Comparison of ENCODE assay signal across 8 mouse cellular contexts in the genomic region with DNA sequence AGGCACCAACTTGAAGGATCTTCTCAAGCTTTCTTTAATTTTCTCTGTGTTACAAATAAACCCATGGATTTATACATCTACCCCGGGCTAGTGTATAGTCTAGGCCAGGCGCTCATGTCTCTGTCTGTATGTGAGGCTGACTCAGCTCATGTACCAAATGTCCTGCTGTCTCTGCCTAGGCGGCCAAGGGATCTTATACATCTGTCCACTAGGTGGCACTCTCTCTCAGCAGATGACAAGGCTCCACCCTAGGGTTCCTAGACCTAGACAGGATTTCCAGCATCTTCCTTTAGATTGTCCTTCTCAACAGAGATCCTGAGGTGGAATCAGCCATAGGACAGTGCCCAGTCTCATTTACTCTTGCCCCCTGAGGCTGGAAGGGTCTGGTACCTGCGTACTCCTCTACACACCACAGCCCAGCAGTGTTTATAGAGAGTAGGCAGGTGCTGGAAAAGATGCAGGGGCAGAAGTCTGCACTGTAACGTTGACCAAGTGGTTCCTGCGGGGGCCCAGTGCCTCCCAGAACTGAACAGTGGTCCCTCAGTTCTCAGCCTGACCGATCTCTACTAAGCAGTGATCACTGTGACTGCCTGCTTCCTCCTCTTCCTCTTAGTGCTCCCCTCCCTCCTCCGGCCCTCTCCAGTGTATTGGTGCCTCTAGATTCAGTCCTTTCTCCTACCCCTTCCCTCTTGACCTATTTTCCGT. TPM values are rescaled to one million over a fixed set of nuclear protein-coding genes. Genes with fewer than 3 reads are reported as not detected.
DNase-seq lines count a peak whose midpoint lies in the region; ATAC-seq lines count a peak whose summit lies in the region.

No protein-coding gene starts in this region.

- no peaks in the 10 kb centered on the region for H3K27me3 ChIP-seq in embryonic facial prominence, embryonic 11.5 days (ENCODE audit: control insufficient read depth, insufficient read depth, low read length)
- no peaks in the 10 kb centered on the region for H3K27me3 ChIP-seq in limb, embryonic 12.5 days
- H3K27me3 ChIP-seq in midbrain, embryonic 16.5 days (ENCODE audit: control insufficient read depth, insufficient read depth, low read depth, low read length): no peaks in the 10 kb centered on the region

- H3K4me3 ChIP-seq in embryonic facial prominence, embryonic 11.5 days (ENCODE audit: low read depth, low read length): no peak overlapping the region
- no peak overlapping the region for H3K4me3 ChIP-seq in limb, embryonic 12.5 days (replicated peaks)
- H3K4me3 ChIP-seq in midbrain, embryonic 16.5 days (ENCODE audit: low read depth, low read length): no peak overlapping the region

- WGBS in embryonic facial prominence, embryonic 11.5 days: 69% methylated on average over 9 of the region's 9 CpGs
- 61% methylated on average over 9 of the region's 9 CpGs for WGBS in limb, embryonic 12.5 days
- WGBS in midbrain, embryonic 16.5 days: 66% methylated on average over 9 of the region's 9 CpGs

- ATAC-seq in embryonic facial prominence, embryonic 11.5 days (replicated peaks; ENCODE audit: insufficient number of reproducible peaks, low FRiP score, low TSS enrichment, low read depth): peak; percentile 70
- peak; percentile 58; the same call in 1 of the 2 replicates for ATAC-seq in limb, embryonic 12.5 days (ENCODE audit: insufficient number of reproducible peaks, insufficient read depth, low FRiP score, low TSS enrichment, low read depth)
- ATAC-seq in midbrain, embryonic 16.5 days: peak; percentile 82

- DNase-seq in A20 (ENCODE audit: low read depth, low spot score): peak; percentile 77
- DNase-seq in adrenal gland, postnatal 14 days: peak; percentile 83
- peak; percentile 87 for DNase-seq in embryonic facial prominence, embryonic 11.5 days (ENCODE audit: low spot score)
- DNase-seq in heart, adult 9 months (ENCODE audit: low spot score in 2 of 2): peak; percentile 71 to 85
- DNase-seq in kidney, adult 9 months: peak; percentile 88
- DNase-seq in spleen, postnatal 10 days (ENCODE audit: low spot score in 2 of 2): peak; percentile 34 to 64

- no peaks in the 10 kb centered on the region for H3K9me3 ChIP-seq in embryonic facial prominence, embryonic 11.5 days (replicated peaks; ENCODE audit: control insufficient read depth, low read length)
- H3K9me3 ChIP-seq in limb, embryonic 12.5 days: no peaks in the 10 kb centered on the region
- no peaks in the 10 kb centered on the region for H3K9me3 ChIP-seq in midbrain, embryonic 16.5 days (replicated peaks; ENCODE audit: control insufficient read depth, low read length, poor library complexity, severe bottlenecking)

- H3K4me1 ChIP-seq in embryonic facial prominence, embryonic 11.5 days (ENCODE audit: control insufficient read depth, insufficient read depth, low read length): no peaks in the 10 kb centered on the region
- H3K4me1 ChIP-seq in limb, embryonic 12.5 days (replicated peaks): no peaks in the 10 kb centered on the region
- H3K4me1 ChIP-seq in midbrain, embryonic 16.5 days (ENCODE audit: control insufficient read depth, insufficient read depth, low read length): no peaks in the 10 kb centered on the region

- H3K4me2 ChIP-seq in embryonic facial prominence, embryonic 11.5 days (ENCODE audit: low read depth, low read length): no peak overlapping the region
- no peak overlapping the region for H3K4me2 ChIP-seq in limb, embryonic 12.5 days
- no peak overlapping the region for H3K4me2 ChIP-seq in midbrain, embryonic 16.5 days (ENCODE audit: low read length)

- no peak overlapping the region for H3K9ac ChIP-seq in embryonic facial prominence, embryonic 11.5 days (replicated peaks; ENCODE audit: low read length)
- no peak overlapping the region for H3K9ac ChIP-seq in limb, embryonic 12.5 days (replicated peaks)
- H3K9ac ChIP-seq in midbrain, embryonic 16.5 days (ENCODE audit: low read depth, low read length): no peak overlapping the region

- no peaks in the 10 kb centered on the region; the same call in none of the 2 replicates for H3K36me3 ChIP-seq in embryonic facial prominence, embryonic 11.5 days (replicated peaks; ENCODE audit: control insufficient read depth, insufficient read depth, low read depth, low read length)
- peaks cover 56% of the 10 kb centered on the region for H3K36me3 ChIP-seq in limb, embryonic 12.5 days
- H3K36me3 ChIP-seq in midbrain, embryonic 16.5 days (ENCODE audit: control insufficient read depth, insufficient read depth, low read length): peaks cover 13% of the 10 kb centered on the region; the same call in 1 of the 2 replicates

- H3K27ac ChIP-seq in embryonic facial prominence, embryonic 11.5 days (replicated peaks; ENCODE audit: low read depth, low read length): no peak overlapping the region
- no peak overlapping the region for H3K27ac ChIP-seq in limb, embryonic 12.5 days
- no peak overlapping the region for H3K27ac ChIP-seq in midbrain, embryonic 16.5 days (ENCODE audit: low read length)

RNA-seq across cellular contexts. Expression of a gene that starts 31.3 kb away (rescaled TPM):
- total RNA-seq in adrenal gland, postnatal 14 days (2021): 31.8 and 34.5 TPM in 2 replicates
- 68.8 and 70.4 TPM in 2 replicates for polyA plus RNA-seq in embryonic facial prominence, embryonic 11.5 days (2014; fragmentation: Nextera tagmentation; extraction: Ambion mirVana)
- polyA plus RNA-seq in limb, embryonic 12.5 days (2016; fragmentation: Nextera tagmentation; extraction: Ambion mirVana): 92.3 and 94.8 TPM in 2 replicates
- 111 TPM in 2 replicates for polyA plus RNA-seq in midbrain, embryonic 16.5 days (2015; fragmentation: Nextera tagmentation; extraction: Ambion mirVana)

RNA-seq across cellular contexts. Expression of a gene that starts 36.9 kb away (rescaled TPM):
- total RNA-seq in adrenal gland, postnatal 14 days (2021): 69.1 and 76.7 TPM in 2 replicates
- polyA plus RNA-seq in embryonic facial prominence, embryonic 11.5 days (2014; fragmentation: Nextera tagmentation; extraction: Ambion mirVana): 27.3 and 28.0 TPM in 2 replicates
- polyA plus RNA-seq in limb, embryonic 12.5 days (2016; fragmentation: Nextera tagmentation; extraction: Ambion mirVana): 64.3 and 65.3 TPM in 2 replicates
- 80.2 and 99.8 TPM in 2 replicates for polyA plus RNA-seq in midbrain, embryonic 16.5 days (2015; fragmentation: Nextera tagmentation; extraction: Ambion mirVana)
